Mouse (Mus musculus) embryonic facial prominence, embryonic 13.5 days (tissue): ENCODE data around the gene Prss46. TPM values are rescaled to one million over a fixed set of nuclear protein-coding genes. Genes with fewer than 3 reads are reported as not detected.
"Not testable (repeated sequence)": the region's sequence is repeated elsewhere in the genome, so short reads cannot be mapped to it uniquely, and the experiment has no call there.

Source experiments
- ATAC-seq: fragments of 200-750 bp; cut with Nextera tagmentation; 2 replicates; pipeline ENCODE4 v1.8.0; 2017; ENCODE audit warnings: low read depth; ENCODE audit not compliant: insufficient number of reproducible peaks, insufficient read depth, low FRiP score, low TSS enrichment
- H3K27ac ChIP-seq: fragments of 300-500 bp; sonication (generic); 2 replicates; pipeline ENCODE4 v1.5.1; 2015; ENCODE audit warnings: moderate library complexity, mild to moderate bottlenecking, inconsistent platforms
- H3K27me3 ChIP-seq: fragments of 300-500 bp; sonication (generic); 2 replicates; pipeline ENCODE4 v1.6.1; 2015; ENCODE audit warnings: mild to moderate bottlenecking, inconsistent platforms
- H3K36me3 ChIP-seq: fragments of 300-500 bp; sonication (generic); 2 replicates; pipeline ENCODE4 v1.6.1; 2015; ENCODE audit warnings: mild to moderate bottlenecking, inconsistent platforms
- H3K4me1 ChIP-seq: fragments of 300-500 bp; sonication (generic); 2 replicates; pipeline ENCODE4 v1.6.1; 2015; ENCODE audit warnings: inconsistent platforms
- H3K4me2 ChIP-seq: fragments of 300-500 bp; sonication (generic); 2 replicates; pipeline ENCODE4 v1.6.1; 2015; ENCODE audit warnings: moderate library complexity, mild to moderate bottlenecking, inconsistent platforms
- H3K4me3 ChIP-seq: fragments of 300-500 bp; sonication (generic); 2 replicates; pipeline ENCODE4 v1.5.1; 2015; ENCODE audit warnings: mild to moderate bottlenecking, inconsistent platforms
- H3K9ac ChIP-seq: fragments of 300-500 bp; sonication (generic); 2 replicates; pipeline ENCODE4 v1.6.1; 2015; ENCODE audit warnings: mild to moderate bottlenecking, inconsistent platforms
- H3K9me3 ChIP-seq: fragments of 300-500 bp; sonication (generic); 2 replicates; pipeline ENCODE4 v1.6.1; 2016; ENCODE audit warnings: inconsistent platforms
- WGBS: fragments of 180-500 bp; shearing (Covaris S2); methylation state at CpG from one replicate; pipeline ENCODE4 v1.1.7; 2015; ENCODE audit warnings: mixed read lengths; 5-methylcytosine and 5-hydroxymethylcytosine counted together
- polyA plus RNA-seq: library from polyadenylated mRNA; unstranded; fragments of >200 nt; fragmentation: Nextera tagmentation; extraction: Ambion mirVana; gene quantifications from 2 replicates; pipeline ENCODE4 v1.2.1, GENCODE M21; 2015

Prss46 gene
- polyA plus RNA-seq: not detected in 2 replicates

- Histone ChIP-seq H3K4me2 (no peak within 1 kb of the TSS), H3K9me3 (no peaks in the 10 kb centered on the region), H3K27ac (no peak within 1 kb of the TSS), H3K4me3 (no peak within 1 kb of the TSS), H3K9ac (no peak within 1 kb of the TSS), H3K36me3 (no peaks in the 10 kb centered on the region), H3K4me1 (no peaks in the 10 kb centered on the region), H3K27me3 (no peaks in the 10 kb centered on the region)
- WGBS: 79% methylated on average over 10 of the region's 10 CpGs
- no peak for ATAC-seq
Observed at GRCm38 (mm10) chr9:110844206-110844605, at the start of gene Prss46. Prss46 (plus strand) TSS chr9:110844506.

- no peak for ATAC-seq
- no peaks in the 10 kb centered on the region for H3K9me3 ChIP-seq
- no peaks in the 10 kb centered on the region for H3K4me1 ChIP-seq
- 83% methylated on average over 10 of the region's 10 CpGs for WGBS
- H3K27me3 ChIP-seq: no peaks in the 10 kb centered on the region
- no peak overlapping the region for H3K27ac ChIP-seq
- H3K36me3 ChIP-seq: no peaks in the 10 kb centered on the region
- H3K9ac ChIP-seq: no peak overlapping the region
- no peak overlapping the region for H3K4me2 ChIP-seq
- H3K4me3 ChIP-seq: no peak overlapping the region
Observed at GRCm38 (mm10) chr9:110797013-110797412, 47.3 kb upstream of the Prss46 start.

DNA sequence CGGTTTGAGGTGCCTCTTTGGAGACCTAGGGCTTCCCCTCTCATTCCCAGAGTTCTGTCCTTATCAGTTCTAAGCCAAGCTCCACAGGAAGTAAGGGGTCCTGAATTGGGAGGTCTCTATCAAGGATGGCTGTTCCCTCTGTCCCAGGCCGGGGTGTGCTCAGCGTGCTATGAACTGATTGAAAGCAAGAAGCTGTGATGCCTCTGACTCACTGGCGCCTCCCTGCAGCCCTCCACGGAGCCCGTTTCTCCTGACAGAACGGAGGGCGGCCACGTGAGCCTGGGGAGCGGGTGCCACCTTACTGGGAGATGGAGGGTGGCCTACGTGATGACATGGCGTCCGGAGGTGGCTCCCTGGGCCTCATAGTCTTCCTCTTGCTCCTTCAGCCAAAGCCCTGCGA, 46.4 kb upstream of the Prss46 start, which contains the start of gene Prss42:
Prss42 (plus strand) TSS at position 301 of the 400 bp plus-strand sequence.
- Histone ChIP-seq H3K4me3 (no peak within 1 kb of the TSS), H3K9me3 (no peaks in the 10 kb centered on the region), H3K9ac (no peak within 1 kb of the TSS), H3K4me1 (no peaks in the 10 kb centered on the region), H3K4me2 (no peak within 1 kb of the TSS), H3K27ac (no peak within 1 kb of the TSS), H3K36me3 (no peaks in the 10 kb centered on the region), H3K27me3 (no peaks in the 10 kb centered on the region)
- no peak for ATAC-seq
- whole genome bisulfite sequencing: 93% methylated on average over 14 of the region's 14 CpGs

DNA sequence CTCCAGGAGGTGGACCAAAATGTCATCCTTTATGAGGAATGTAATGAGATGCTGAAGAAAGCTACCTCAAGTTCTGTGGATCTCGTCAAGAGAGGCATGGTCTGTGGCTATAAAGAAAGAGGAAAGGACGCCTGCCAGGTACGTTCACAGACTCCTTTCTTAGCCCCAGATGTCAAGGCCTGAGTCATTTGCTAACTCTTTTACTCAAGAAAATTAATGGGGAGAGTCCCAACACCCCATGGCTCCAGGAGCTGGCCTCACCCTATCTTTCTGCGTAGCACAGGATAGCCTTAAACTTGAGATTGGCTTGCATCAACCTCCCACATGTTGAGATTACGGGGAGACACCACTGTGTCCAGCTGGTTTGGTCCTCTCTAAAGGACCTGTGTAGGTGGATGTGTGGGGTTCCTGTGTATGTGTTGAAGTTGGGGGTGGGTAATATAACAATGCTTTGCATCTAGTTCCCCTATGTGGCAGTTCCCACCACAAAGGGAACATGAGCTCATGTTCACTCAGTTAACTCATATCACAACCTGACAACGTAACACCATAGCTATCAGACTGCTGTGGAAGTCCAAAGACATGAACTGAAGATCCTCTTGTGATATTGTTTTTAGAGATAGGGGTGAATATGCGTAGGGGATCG, 43.3 kb upstream of the Prss46 start:
- H3K9ac ChIP-seq: no peak overlapping the region

GRCm38 (mm10) chr9:110803294-110803693, 41.0 kb upstream of the Prss46 start:
- H3K36me3 ChIP-seq: no peaks in the 10 kb centered on the region
- H3K27me3 ChIP-seq: no peaks in the 10 kb centered on the region
- no peak overlapping the region for H3K9ac ChIP-seq
- H3K4me3 ChIP-seq: no peak overlapping the region
- no peaks in the 10 kb centered on the region for H3K4me1 ChIP-seq
- no peaks in the 10 kb centered on the region for H3K9me3 ChIP-seq
- H3K27ac ChIP-seq: no peak overlapping the region
- no peak for ATAC-seq
- 66% methylated on average over 4 of the region's 4 CpGs for WGBS
- no peak overlapping the region for H3K4me2 ChIP-seq

More for the DNA sequence above, 43.3 kb upstream of the Prss46 start:
- WGBS: 91% methylated on average over 8 of the region's 8 CpGs
- H3K4me2 ChIP-seq: no peak overlapping the region
- H3K27me3 ChIP-seq: no peaks in the 10 kb centered on the region
- H3K4me1 ChIP-seq: no peaks in the 10 kb centered on the region
- H3K9me3 ChIP-seq: no peaks in the 10 kb centered on the region
- no peak overlapping the region for H3K4me3 ChIP-seq
- ATAC-seq: no peak
- no peaks in the 10 kb centered on the region for H3K36me3 ChIP-seq
- H3K27ac ChIP-seq: no peak overlapping the region

- no peaks in the 10 kb centered on the region for H3K9me3 ChIP-seq
- no peaks in the 10 kb centered on the region for H3K4me1 ChIP-seq
- no peaks in the 10 kb centered on the region for H3K36me3 ChIP-seq
- H3K9ac ChIP-seq: no peak overlapping the region
- H3K4me3 ChIP-seq: no peak overlapping the region
- 80% methylated on average over 4 of the region's 4 CpGs for WGBS
- H3K27ac ChIP-seq: no peak overlapping the region
- no peaks in the 10 kb centered on the region for H3K27me3 ChIP-seq
- no peak overlapping the region for H3K4me2 ChIP-seq
- no peak for ATAC-seq
Observed at GRCm38 (mm10) chr9:110810051-110810450, 34.3 kb upstream of the Prss46 start.

DNA sequence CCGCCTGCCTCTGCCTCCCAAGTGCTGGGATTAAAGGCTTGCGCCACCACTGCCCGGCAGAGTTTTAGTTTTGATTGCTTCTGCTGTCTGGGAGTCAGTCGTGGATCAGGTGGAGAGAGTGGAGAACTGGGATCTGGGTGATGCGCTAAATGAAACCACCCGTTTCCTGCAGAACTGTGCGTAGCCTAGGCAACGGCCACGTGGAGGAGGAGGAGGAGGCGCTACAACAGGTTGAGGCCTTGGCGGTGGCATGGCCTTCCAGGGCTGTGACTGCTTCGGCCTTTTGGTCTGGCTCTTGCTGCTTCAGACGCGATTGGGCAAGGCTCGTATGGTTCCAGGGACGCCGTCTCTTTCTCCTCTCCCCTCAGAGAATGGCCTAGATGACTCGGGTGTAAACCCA, 30.5 kb upstream of the Prss46 start, which contains the start of gene Prss44:
Prss44 (plus strand) TSS at position 206 of the 400 bp plus-strand sequence.
- Histone ChIP-seq H3K36me3 (no peaks in the 10 kb centered on the region), H3K27ac (no peak within 1 kb of the TSS), H3K4me3 (no peak within 1 kb of the TSS), H3K4me2 (no peak within 1 kb of the TSS), H3K9me3 (no peaks in the 10 kb centered on the region), H3K9ac (no peak within 1 kb of the TSS), H3K27me3 (no peaks in the 10 kb centered on the region), H3K4me1 (no peaks in the 10 kb centered on the region)
- WGBS: 60% methylated on average over 18 of the region's 18 CpGs
- ATAC-seq: no peak

DNA sequence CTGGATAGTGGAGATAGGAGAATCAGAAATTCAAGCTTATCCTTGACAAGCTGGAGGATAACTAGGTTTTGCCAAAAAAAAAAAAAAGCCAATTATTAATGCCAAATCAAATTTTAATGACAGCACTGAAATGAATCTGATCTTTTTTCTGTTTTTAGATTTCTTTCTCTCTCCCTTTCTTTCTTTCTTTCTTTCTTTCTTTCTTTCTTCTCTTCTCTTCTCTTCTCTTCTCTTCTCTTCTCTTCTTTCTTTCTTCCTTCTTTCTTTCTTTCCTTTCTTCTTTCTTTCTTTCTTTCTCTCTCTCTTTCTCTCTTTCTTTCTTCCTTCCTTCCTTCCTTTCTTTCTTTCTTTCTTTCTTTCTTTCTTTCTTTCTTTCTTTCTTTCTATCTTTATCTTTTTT, 23.8 kb upstream of the Prss46 start:
- H3K4me1 ChIP-seq, H3K36me3 ChIP-seq, H3K27ac ChIP-seq, H3K9ac ChIP-seq, ATAC-seq, H3K4me3 ChIP-seq, H3K4me2 ChIP-seq, H3K9me3 ChIP-seq, H3K27me3 ChIP-seq: not testable (repeated sequence)

DNA sequence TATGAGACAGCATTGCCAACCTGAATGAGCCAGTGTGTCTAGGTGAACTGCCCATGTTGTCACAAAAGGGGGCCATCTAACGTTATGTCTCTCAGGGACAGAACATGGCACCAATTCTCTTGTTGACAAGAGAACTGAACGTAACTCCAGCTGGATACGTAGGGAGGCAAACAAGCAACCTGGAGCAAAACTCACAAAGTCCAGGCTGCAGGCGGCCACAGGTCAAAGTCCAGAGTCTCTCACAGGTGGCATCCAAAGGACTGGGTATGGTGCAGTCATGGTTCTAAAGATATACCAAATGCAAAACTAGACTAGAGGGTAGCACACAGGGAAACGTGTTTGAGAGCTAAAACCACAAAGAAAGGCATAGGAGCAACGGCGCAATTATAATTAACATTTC, 22.9 kb upstream of the Prss46 start:
- H3K27me3 ChIP-seq: no peaks in the 10 kb centered on the region
- no peaks in the 10 kb centered on the region for H3K36me3 ChIP-seq
- H3K4me2 ChIP-seq: no peak overlapping the region
- H3K9ac ChIP-seq: no peak overlapping the region
- WGBS: 86% methylated on average over 7 of the region's 7 CpGs
- H3K4me3 ChIP-seq: no peak overlapping the region
- no peak overlapping the region for H3K27ac ChIP-seq
- no peaks in the 10 kb centered on the region for H3K9me3 ChIP-seq
- ATAC-seq: no peak
- no peaks in the 10 kb centered on the region; the same call in 1 of the 2 replicates for H3K4me1 ChIP-seq

GRCm38 (mm10) chr9:110825426-110825825, 18.9 kb upstream of the Prss46 start:
- 70% methylated on average over 4 of the region's 4 CpGs for WGBS
- Histone ChIP-seq H3K36me3 (no peaks in the 10 kb centered on the region), H3K4me1 (no peaks in the 10 kb centered on the region; the same call in 1 of the 2 replicates), H3K27me3 (no peaks in the 10 kb centered on the region), H3K9ac (no peak overlapping the region), H3K4me2 (no peak overlapping the region), H3K4me3 (no peak overlapping the region), H3K27ac (no peak overlapping the region), H3K9me3 (no peaks in the 10 kb centered on the region)
- ATAC-seq: no peak

DNA sequence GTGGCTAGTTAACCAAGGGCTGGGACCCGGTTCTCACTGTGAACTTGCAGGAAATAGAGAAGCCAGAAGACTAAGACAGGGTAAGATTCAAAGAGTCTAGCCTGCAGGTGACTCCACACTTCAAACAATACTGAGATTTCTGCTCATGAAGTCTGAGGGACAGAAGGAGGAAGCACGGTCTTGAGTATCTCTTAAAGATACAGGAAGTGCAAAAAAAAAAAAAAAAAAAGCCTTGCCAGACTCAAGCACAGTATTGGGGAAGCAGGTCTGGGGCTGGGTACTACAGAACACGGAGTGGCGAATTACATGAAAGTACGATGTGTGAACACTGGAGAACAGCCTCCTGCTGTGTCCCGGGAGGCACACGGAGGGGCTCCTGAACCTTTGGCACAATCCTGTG, 18.5 kb upstream of the Prss46 start:
- H3K4me2 ChIP-seq: no peak overlapping the region
- no peaks in the 10 kb centered on the region for H3K36me3 ChIP-seq
- H3K9ac ChIP-seq: no peak overlapping the region
- H3K27me3 ChIP-seq: no peaks in the 10 kb centered on the region
- H3K4me3 ChIP-seq: no peak overlapping the region
- no peak for ATAC-seq
- H3K4me1 ChIP-seq: no peaks in the 10 kb centered on the region; the same call in 1 of the 2 replicates
- WGBS: 75% methylated on average over 7 of the region's 7 CpGs
- no peak overlapping the region for H3K27ac ChIP-seq
- no peaks in the 10 kb centered on the region for H3K9me3 ChIP-seq

GRCm38 (mm10) chr9:110826390-110826789, 17.9 kb upstream of the Prss46 start, which contains the start of gene Prss43:
Prss43 (plus strand) TSS chr9:110826690.
- no peak within 1 kb of the TSS for H3K4me3 ChIP-seq
- H3K27me3 ChIP-seq: no peaks in the 10 kb centered on the region
- WGBS: 69% methylated on average over 3 of the region's 3 CpGs
- no peak within 1 kb of the TSS for H3K9ac ChIP-seq
- H3K27ac ChIP-seq: no peak within 1 kb of the TSS
- H3K4me1 ChIP-seq: no peaks in the 10 kb centered on the region; the same call in 1 of the 2 replicates
- ATAC-seq: no peak
- H3K9me3 ChIP-seq: no peaks in the 10 kb centered on the region
- no peak within 1 kb of the TSS for H3K4me2 ChIP-seq
- no peaks in the 10 kb centered on the region for H3K36me3 ChIP-seq
